Mouse (Mus musculus): Measurements from ENCODE around the gene Plrg1. TPM values are rescaled to one million over a fixed set of nuclear protein-coding genes. Genes with fewer than 3 reads are reported as not detected.

Plrg1 gene
- polyA plus RNA-seq, 1 experiment from 2014 or later = 43.7 TPM

DNA sequence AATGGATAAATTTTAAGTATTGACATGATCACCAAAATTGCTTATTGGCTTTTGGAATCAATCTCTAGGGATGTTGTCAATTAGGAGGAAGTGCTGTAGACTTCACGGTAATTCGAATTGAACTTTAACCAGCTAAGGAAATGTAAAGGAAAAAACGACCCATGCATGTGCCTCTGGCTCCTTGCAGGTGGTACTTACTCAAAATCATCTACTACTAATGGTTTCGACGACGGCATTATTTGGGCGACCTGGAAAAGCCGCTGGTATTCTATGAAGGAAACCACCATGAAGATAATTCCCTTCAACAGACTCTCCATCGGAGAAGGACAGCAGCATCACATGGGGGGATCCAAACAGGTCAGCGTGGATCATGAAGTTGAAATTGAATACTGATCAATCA is 41.4 kb upstream of the Plrg1 start:
- no peaks in the 10 kb centered on the region for H3K9me3 ChIP-seq (ENCODE audit: control insufficient read depth, low read length)
- ATAC-seq (ENCODE audit: low FRiP score, low TSS enrichment) = no peak
- H3K27ac ChIP-seq (replicated peaks) = no peak overlapping the region
- 82% methylated on average over 10 of the region's 10 CpGs for WGBS
- TF ChIP-seq CTCF (IDR thresholded peaks at IDR 0.05; ENCODE audit: low read depth) (no peak), EP300 (optimal IDR thresholded peaks at IDR 0.05) (no peak)
- no peak overlapping the region for H3K4me2 ChIP-seq (replicated peaks; ENCODE audit: low read depth)
- no peak overlapping the region for H3K4me3 ChIP-seq (ENCODE audit: low read depth, low read length)
- DNase-seq (ENCODE audit: low spot score) = no peak
- no peaks in the 10 kb centered on the region for H3K36me3 ChIP-seq (ENCODE audit: control insufficient read depth, insufficient read depth, low read length)
- no peaks in the 10 kb centered on the region for H3K4me1 ChIP-seq (replicated peaks; ENCODE audit: control insufficient read depth, insufficient read depth)
- H3K9ac ChIP-seq (ENCODE audit: low read length) = no peak overlapping the region
- H3K27me3 ChIP-seq (ENCODE audit: control insufficient read depth, insufficient read depth, low read length) = no peaks in the 10 kb centered on the region

DNA sequence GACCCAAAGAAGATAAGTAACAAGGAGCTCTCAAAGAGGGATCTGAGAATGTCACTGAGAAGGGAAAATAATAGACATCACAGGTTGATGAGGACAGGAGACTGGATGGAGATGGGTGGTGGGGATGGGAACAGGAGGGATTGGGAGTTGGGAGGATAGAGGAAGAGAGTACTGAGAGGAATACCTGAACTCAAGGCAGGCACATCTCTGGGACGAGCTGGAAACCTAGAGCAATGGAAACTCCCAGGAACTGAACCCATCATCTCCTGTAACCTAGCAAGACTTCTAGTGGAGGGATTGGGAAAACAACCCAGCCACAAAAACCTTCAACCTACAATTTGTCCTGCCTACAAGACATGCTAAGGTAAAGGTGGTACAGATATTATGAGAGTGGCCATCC is 39.1 kb upstream of the Plrg1 start:
- Histone ChIP-seq H3K27ac (replicated peaks) (no peak overlapping the region), H3K4me3 (ENCODE audit: low read depth, low read length) (no peak overlapping the region), H3K9ac (ENCODE audit: low read length) (no peak overlapping the region), H3K27me3 (ENCODE audit: control insufficient read depth, insufficient read depth, low read length) (no peaks in the 10 kb centered on the region), H3K9me3 (ENCODE audit: control insufficient read depth, low read length) (no peaks in the 10 kb centered on the region), H3K4me1 (replicated peaks; ENCODE audit: control insufficient read depth, insufficient read depth) (no peaks in the 10 kb centered on the region), H3K36me3 (ENCODE audit: control insufficient read depth, insufficient read depth, low read length) (no peaks in the 10 kb centered on the region), H3K4me2 (replicated peaks; ENCODE audit: low read depth) (no peak overlapping the region)
- no peak for DNase-seq (ENCODE audit: low spot score)
- no peak for ATAC-seq (ENCODE audit: low FRiP score, low TSS enrichment)
- WGBS = 70% methylated on average over 1 of the region's 1 CpGs
- TF ChIP-seq EP300 (optimal IDR thresholded peaks at IDR 0.05) (no peak), CTCF (IDR thresholded peaks at IDR 0.05; ENCODE audit: low read depth) (no peak)

- H3K4me1 ChIP-seq (replicated peaks; ENCODE audit: control insufficient read depth, insufficient read depth) = no peaks in the 10 kb centered on the region
- H3K9ac ChIP-seq (ENCODE audit: low read length) = no peak overlapping the region
- TF ChIP-seq CTCF (IDR thresholded peaks at IDR 0.05; ENCODE audit: low read depth) = no peak
- no peak for TF ChIP-seq EP300 (optimal IDR thresholded peaks at IDR 0.05)
- no peaks in the 10 kb centered on the region for H3K36me3 ChIP-seq (ENCODE audit: control insufficient read depth, insufficient read depth, low read length)
- H3K4me2 ChIP-seq (replicated peaks; ENCODE audit: low read depth) = no peak overlapping the region
- H3K4me3 ChIP-seq (ENCODE audit: low read depth, low read length) = no peak overlapping the region
- ATAC-seq (ENCODE audit: low FRiP score, low TSS enrichment) (no peak), DNase-seq (ENCODE audit: low spot score) (no peak)
- no peak overlapping the region for H3K27ac ChIP-seq (replicated peaks)
- whole genome bisulfite sequencing = 67% methylated on average over 2 of the region's 2 CpGs
- H3K27me3 ChIP-seq (ENCODE audit: control insufficient read depth, insufficient read depth, low read length) = no peaks in the 10 kb centered on the region
- H3K9me3 ChIP-seq (ENCODE audit: control insufficient read depth, low read length) = no peaks in the 10 kb centered on the region
Observed at GRCm38 (mm10) chr3:83020387-83020786, 34.9 kb upstream of the Plrg1 start.

GRCm38 (mm10) chr3:83021176-83021575 is 34.1 kb upstream of the Plrg1 start:
- WGBS = 81% methylated on average over 5 of the region's 5 CpGs
- DNase-seq (ENCODE audit: low spot score) (no peak), ATAC-seq (ENCODE audit: low FRiP score, low TSS enrichment) (no peak)
- Histone ChIP-seq H3K27me3 (ENCODE audit: control insufficient read depth, insufficient read depth, low read length) (no peaks in the 10 kb centered on the region), H3K36me3 (ENCODE audit: control insufficient read depth, insufficient read depth, low read length) (no peaks in the 10 kb centered on the region), H3K9me3 (ENCODE audit: control insufficient read depth, low read length) (no peaks in the 10 kb centered on the region), H3K4me2 (replicated peaks; ENCODE audit: low read depth) (no peak overlapping the region), H3K4me3 (ENCODE audit: low read depth, low read length) (no peak overlapping the region), H3K27ac (replicated peaks) (no peak overlapping the region), H3K9ac (ENCODE audit: low read length) (no peak overlapping the region), H3K4me1 (replicated peaks; ENCODE audit: control insufficient read depth, insufficient read depth) (no peaks in the 10 kb centered on the region)
- TF ChIP-seq CTCF (IDR thresholded peaks at IDR 0.05; ENCODE audit: low read depth) (no peak), EP300 (optimal IDR thresholded peaks at IDR 0.05) (no peak)

DNA sequence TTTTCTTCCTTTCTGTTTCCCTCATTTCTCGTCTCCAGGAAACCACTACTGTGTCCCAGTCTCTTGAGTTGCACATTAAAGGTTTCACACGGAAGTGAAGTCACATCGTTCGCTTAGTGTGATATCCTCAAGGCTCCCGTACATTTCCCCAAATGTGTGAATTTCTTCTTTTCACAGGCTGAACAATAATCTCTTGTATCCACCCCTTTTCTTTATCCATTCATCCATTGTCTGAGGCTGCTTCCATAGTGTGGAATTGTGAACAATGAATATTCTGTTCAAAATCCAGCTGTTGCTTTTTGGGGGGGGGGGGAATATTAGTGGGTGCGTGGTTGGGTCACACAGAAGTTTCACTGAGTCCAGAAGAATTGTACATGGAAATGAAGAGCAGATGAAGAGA is 30.3 kb upstream of the Plrg1 start:
- H3K9me3 ChIP-seq (ENCODE audit: control insufficient read depth, low read length) = no peaks in the 10 kb centered on the region
- no peak overlapping the region for H3K9ac ChIP-seq (ENCODE audit: low read length)
- no peaks in the 10 kb centered on the region for H3K4me1 ChIP-seq (replicated peaks; ENCODE audit: control insufficient read depth, insufficient read depth)
- TF ChIP-seq EP300 (optimal IDR thresholded peaks at IDR 0.05) = no peak
- H3K4me3 ChIP-seq (ENCODE audit: low read depth, low read length) = no peak overlapping the region
- H3K27me3 ChIP-seq (ENCODE audit: control insufficient read depth, insufficient read depth, low read length) = no peaks in the 10 kb centered on the region
- no peak for DNase-seq (ENCODE audit: low spot score)
- no peak overlapping the region for H3K4me2 ChIP-seq (replicated peaks; ENCODE audit: low read depth)
- WGBS = 84% methylated on average over 6 of the region's 6 CpGs
- H3K27ac ChIP-seq (replicated peaks) = no peak overlapping the region
- ATAC-seq (ENCODE audit: low FRiP score, low TSS enrichment) = no peak
- H3K36me3 ChIP-seq (ENCODE audit: control insufficient read depth, insufficient read depth, low read length) = no peaks in the 10 kb centered on the region

- no peak for TF ChIP-seq CTCF (IDR thresholded peaks at IDR 0.05; ENCODE audit: low read depth)
- TF ChIP-seq EP300 (optimal IDR thresholded peaks at IDR 0.05) = no peak
- Histone ChIP-seq H3K4me1 (replicated peaks; ENCODE audit: control insufficient read depth, insufficient read depth) (no peaks in the 10 kb centered on the region), H3K27ac (replicated peaks) (no peak within 1 kb of the TSS), H3K9me3 (ENCODE audit: control insufficient read depth, low read length) (no peaks in the 10 kb centered on the region), H3K27me3 (ENCODE audit: control insufficient read depth, insufficient read depth, low read length) (no peaks in the 10 kb centered on the region), H3K36me3 (ENCODE audit: control insufficient read depth, insufficient read depth, low read length) (no peaks in the 10 kb centered on the region), H3K4me2 (replicated peaks; ENCODE audit: low read depth) (no peak within 1 kb of the TSS), H3K9ac (ENCODE audit: low read length) (no peak within 1 kb of the TSS), H3K4me3 (ENCODE audit: low read depth, low read length) (no peak within 1 kb of the TSS)
- no peak for ATAC-seq (ENCODE audit: low FRiP score, low TSS enrichment)
- 74% methylated on average over 9 of the region's 9 CpGs for WGBS
- no peak for DNase-seq (ENCODE audit: low spot score)
Observed at GRCm38 (mm10) chr3:83025475-83026301, 29.6 kb upstream of the Plrg1 start, which contains the start of gene Fga. Gene Fga (plus strand): TSS chr3:83026076.

All from stomach, postnatal 0 days (tissue).